Mouse (Mus musculus) megakaryocyte-erythroid progenitor cell, adult 5-6 weeks (primary cell): ENCODE measurements around the gene Gdpd3. TPM values are rescaled to one million over a fixed set of nuclear protein-coding genes. Genes with fewer than 3 reads are reported as not detected.
"Not testable (repeated sequence)": the region's sequence is repeated elsewhere in the genome, so short reads cannot be mapped to it uniquely, and the experiment has no call there.

Experiments used
- ATAC-seq: replicated peaks from 2 replicates; pipeline ENCODE4 v1.8.0; 2016; ENCODE audit warnings: mild to moderate bottlenecking, inconsistent platforms; ENCODE audit not compliant: severe bottlenecking, poor library complexity, low FRiP score, low TSS enrichment
- total RNA-seq, 2 experiments: library from RNA; stranded (forward) in 1 of 2; stranded (reverse) in 1 of 2; fragments of 200-1000, 215-1000 nt in 1 of 2; fragments of >200 nt in 1 of 2; fragmentation: Nextera tagmentation in 1 of 2; gene quantifications; 2 replicates each; pipeline ENCODE4 v1.2.3; 2014 to 2017

Gdpd3 gene
- total RNA-seq (2014; fragmentation: Nextera tagmentation) (0.26 and 2.5 TPM in 2 replicates), total RNA-seq (2017) (0.09 TPM in 1 of 2 replicates, not detected in the other)

DNA sequence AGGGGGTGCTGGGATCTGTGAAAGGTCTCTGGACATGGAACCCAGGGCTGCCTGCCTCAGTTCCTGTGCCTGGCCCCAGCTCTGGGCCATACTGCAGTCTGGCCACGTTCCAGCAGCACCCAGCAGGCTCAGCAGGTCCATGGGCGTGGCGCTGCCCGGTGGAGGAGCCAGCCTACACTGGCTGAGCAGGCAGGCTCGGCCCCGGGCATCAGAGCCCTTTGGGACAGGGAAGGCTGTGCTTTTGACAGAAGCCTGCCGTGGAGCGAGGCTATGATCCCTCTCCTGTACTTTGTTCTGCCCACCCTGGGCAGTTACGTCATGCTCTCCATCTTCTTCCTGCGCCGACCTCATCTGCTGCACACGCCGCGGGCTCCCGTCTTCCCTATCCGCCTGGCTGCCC is at the start of gene Gdpd3:
Gdpd3 (plus strand) TSS at position 134 of the 400 bp plus-strand sequence.
- ATAC-seq: peak; percentile 43

DNA sequence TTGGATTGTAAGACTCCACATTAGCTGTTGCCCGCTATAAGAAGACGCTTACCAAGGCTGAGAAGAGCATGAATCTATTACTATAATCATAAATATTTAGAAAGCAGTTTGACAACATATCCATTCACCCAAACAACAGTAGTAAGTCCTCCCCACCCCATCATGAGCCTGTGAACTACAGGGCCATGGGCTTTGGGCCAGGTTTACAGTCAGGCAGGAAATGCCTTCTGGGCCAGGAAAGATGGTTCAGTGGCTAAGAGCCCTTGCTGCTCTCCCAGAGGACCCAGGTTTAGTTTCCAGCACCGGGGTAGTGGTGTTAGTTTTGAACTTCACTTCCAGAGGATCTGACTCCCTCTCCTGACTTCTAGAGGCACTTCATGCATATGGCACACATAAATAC is 48.6 kb upstream of the Gdpd3 start:
- ATAC-seq: no peak

DNA sequence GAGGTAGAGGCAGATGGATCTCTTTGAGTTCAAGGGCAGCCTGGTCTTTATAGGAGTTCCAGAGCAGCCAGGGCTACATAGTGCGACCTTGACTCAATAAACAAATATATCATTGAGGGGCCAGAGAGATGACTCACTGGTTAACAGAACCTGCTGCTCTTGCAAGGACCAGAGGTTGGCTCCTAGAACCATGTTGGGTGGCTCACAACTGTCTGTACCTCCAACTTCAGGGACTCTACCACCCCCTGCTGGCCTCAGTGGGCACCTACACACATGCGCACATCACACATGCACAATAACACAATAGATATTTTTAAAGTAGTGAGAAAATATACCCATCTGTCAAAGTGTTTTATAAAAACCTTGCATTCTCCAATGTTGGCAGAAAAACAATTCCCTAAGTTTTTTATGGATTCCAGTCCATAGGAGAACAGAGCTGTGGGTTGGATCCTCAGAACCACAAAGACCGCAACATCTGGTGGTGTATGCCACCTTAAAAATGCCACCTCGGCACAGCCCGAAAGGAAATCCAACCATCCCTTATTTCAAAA is 47.3 kb upstream of the Gdpd3 start:
- no peak for ATAC-seq

DNA sequence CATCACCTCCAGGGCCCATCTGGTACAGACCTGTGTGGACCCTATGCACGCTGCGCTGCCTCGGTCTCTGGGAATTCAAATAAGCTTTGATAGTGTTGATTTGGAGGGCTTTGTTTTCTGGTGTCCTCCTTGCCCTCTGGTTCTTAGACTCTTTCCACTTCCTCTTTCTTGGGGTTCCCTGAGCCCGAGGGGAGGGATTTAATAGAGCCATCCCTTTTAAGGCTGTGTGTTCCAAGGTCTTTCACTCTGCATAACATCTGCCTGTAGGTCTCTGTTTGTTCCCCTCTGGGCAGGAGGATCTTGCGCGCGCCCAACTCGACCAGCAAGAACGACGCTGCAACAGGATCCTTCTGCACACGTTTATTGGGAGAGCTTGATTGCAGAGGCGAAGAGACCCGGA is 44.5 kb upstream of the Gdpd3 start:
- ATAC-seq: no peak

DNA sequence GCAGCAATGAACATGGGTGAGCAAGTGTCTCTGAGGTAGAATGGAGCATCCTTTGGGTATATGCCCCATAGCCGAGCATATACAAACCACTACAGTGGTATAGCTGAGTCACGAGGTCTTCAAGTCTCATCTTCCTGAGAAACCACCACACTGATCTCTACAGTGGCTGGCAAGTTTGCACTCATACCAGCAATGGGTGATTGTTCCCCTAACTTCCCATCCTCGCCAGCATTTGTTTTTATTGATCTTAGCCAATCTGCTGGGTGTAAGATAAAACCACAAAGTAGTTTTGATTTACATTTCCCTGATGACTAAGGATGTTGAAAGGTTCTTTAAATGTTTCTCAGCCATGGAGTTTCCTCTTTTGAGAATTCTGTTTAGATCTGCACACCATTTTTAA is 41.1 kb upstream of the Gdpd3 start:
- no peak for ATAC-seq

DNA sequence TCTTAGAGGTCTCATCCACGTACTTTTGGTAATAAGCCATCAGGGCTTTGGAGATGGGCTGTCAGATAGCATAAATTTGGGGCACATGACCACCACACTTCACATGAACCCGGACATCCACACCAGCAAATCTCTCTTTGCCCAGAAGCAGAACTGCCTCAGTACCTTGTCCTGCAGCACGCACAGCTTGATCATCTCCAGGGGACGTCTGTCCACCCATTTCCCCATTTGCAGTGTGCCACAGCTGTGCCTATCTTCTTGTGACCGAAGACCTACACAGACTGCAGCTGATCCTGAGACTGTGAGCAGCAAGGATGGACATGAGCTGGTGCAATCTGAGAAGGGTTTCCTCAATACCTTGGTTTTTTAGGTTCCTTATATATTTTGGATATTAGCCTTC is 40.5 kb upstream of the Gdpd3 start:
- no peak for ATAC-seq

DNA sequence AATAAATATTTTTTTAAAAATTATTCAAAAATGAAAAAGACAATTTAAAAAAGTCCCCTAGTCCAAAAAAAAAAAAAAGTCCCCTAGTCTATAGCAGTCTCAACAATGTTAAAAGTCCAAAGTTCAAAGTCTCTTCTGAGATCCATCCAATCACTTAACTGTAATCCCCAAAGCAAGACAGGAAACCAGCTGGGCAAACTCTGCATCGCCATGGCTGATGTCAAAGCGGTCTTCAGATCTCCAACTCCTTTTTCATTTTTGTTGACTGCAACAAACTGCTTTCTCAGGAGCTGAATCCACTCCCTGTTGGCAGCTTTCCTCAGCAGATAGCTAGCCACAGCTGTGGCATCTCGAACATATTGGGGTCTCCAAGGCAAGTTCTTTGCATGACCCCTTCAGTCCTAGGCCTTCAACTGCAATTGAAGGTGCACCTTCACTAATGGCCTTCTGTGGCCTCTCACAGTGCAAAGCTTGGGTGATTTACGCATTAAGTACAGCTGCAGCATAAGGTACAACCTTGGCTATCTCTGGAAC is 35.8 kb upstream of the Gdpd3 start:
- not testable (repeated sequence) for ATAC-seq

DNA sequence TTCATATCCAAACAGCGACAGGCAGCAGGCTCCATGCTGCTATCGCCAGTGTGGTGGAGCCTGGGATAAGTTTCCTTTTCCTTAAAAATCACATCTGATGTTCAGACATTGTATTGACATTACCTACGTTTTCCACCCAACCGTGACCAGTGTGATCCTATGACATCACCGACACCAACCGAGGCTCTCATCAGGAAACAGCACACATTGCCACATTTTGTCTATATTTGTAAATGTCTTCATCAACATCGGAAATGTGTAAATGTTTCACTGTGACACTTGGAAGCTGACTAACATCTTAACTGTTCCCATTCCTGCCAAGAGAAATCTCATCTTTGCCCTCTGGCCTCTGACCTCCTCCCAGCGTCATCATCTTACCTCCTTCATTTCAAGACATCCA is 30.0 kb upstream of the Gdpd3 start:
- no peak for ATAC-seq

DNA sequence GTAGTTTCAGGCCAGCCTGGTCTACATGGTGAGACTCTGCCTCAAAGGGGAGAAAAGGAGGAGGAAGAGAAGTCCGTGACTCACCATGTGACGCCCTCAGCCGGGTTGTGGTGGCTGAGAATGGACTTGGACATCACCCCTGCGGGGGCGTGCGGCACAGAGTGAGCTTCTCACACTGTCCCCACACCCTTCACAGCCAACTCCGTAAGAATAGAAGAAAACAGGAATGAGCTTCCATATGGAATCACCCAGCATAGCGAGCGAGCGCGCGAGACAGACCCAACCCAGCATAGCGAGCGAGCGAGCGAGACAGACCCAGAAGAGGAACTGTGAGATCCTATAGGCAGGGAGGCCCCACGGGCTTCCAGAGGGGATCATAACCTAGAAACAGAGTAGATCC is 26.6 kb upstream of the Gdpd3 start:
- ATAC-seq: no peak

DNA sequence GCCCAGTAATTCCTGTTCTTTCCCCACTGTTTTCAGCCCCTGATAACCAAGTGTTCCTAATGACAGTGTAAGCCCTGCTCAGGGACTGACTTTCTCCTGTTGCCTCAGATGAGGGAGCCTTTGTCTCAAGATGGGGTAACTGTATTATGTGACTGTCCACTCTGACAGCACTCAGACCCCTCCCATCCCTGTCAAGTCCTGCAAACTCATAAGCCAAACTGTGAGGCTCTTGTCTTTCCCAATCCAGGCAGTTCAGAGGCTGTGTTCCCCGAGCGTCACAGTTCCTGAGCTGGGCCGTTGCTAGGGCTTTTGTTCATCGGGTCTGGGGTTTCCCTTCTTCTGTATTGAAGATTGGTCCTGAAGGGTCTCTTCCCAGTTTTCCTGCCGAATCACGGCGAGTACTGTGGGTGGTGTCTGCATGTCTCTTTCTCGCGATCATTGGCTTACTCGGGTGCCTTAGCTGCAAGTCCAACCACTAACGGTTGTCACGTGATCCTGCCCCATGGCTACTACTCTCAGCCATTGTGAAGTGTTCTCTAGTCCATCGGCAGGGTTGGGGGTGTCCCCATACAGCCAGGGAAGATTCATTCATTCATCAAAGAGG is 25.9 kb upstream of the Gdpd3 start:
- ATAC-seq: no peak

DNA sequence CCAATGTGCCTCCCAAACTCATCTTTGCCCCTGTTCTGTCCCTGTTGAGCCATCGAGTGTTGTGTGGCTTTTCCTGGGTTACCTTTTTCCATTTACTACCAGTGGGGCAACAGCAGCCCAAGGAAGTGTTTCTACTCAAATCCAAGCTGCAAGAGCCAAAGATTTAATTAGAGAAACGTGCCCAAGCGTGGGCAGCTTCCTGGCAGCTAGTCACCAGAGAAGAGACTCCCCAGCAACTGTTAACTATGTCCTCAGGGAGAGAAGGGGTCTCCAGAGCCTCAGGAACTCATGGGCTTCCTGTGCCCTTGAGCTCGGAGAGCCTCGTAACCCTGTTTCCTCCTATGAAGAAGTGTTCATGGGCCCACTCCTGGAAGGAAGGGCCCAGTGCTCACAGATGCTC is 25.2 kb upstream of the Gdpd3 start:
- no peak for ATAC-seq

DNA sequence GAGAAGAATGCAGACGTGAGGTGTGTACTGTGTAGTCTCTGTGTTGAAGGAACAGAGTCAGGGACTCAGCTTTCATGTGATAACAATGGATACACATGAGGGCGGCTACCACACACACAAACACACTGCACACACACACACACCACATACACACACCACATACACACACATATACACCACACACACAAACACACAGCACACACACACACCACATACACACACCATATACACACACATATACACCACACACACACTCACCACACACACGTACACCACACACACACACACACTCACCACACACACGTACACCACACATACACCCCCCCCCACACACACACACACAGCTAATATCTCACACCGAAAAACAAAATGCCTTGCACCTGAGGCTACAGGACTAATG is 24.7 kb upstream of the Gdpd3 start:
- ATAC-seq: no peak

DNA sequence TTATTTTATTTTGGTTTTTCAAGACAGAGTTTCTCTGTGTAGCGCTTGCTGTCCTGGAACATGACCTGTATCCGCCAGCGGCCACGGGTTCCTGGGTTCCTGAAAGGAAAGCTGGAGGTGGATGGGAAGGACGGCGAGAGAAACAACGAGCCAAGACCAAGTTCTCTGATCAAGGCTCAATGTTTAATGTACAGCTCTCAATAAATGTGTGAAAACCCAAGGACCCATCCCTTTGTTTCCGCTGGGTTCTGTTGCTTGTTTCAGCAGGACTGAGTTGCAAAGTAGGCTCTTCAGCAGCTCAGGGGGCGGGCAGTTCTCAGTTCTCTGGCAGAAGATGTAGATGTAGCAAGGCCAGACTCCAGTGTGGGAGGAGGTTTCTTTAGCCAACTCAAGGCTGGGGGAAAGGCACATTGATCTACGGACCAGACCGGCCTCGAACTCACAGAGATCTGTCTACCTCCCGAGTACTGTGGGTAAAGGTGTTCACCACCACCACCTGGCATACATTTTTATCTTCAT is 24.1 kb upstream of the Gdpd3 start:
- no peak for ATAC-seq

DNA sequence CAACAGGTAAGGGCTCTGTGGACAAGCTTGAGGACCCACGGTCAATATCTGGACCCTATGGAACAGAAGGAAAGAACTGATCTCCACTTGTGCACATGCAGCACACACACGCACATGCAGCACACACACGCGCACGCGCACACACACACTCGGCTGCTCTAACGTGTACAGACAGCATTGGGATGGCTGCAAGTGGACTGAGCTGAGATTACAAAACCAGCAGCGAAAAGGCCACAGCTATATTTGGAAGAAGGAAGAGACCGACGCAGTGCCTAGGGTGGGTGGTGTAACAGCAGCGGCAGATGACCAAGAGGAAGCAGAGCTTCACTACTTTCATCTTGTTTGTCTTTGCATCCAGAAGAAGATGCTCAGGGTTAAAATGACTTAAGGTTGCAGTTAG is 20.1 kb upstream of the Gdpd3 start:
- no peak; the same call in 1 of the 2 replicates for ATAC-seq

DNA sequence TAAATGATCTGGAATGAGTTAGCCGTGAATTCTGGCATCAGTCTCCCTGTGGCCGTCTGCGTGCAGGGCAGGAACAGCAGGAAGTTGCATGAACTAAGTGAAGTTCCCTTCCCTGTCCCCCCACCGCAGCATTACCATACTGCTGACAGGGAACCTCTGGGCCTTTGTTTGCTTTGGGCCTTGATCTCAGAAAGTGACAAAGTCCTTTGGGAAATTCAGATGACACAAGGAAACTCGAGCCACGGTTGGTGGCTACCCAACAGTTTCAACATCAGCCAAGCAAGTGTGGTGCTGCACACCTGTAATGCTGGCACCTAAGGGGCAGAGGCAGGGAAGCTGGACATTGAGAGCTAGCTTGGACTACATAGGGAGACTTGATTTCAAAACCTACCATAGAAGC is 19.3 kb upstream of the Gdpd3 start:
- ATAC-seq: no peak

DNA sequence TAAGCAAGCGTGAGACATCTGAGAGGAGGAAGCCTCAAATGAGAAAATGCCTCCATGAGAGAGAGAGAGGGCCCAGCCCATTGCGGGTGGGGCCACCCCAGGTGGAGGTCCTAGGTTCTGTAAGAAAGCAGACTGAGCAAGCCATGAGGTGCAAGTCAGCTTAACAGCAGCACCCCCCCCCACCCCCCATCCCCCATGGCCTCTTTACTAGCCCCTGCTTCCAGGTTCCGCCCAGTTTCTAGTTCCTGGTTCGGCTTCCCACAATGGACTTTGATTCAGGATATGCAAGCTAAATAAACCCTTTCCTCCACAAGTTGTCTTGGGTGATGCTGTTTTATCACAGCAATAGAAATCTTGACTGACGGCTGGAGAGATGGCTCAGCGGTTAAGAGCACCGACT is 17.3 kb upstream of the Gdpd3 start:
- ATAC-seq: no peak

DNA sequence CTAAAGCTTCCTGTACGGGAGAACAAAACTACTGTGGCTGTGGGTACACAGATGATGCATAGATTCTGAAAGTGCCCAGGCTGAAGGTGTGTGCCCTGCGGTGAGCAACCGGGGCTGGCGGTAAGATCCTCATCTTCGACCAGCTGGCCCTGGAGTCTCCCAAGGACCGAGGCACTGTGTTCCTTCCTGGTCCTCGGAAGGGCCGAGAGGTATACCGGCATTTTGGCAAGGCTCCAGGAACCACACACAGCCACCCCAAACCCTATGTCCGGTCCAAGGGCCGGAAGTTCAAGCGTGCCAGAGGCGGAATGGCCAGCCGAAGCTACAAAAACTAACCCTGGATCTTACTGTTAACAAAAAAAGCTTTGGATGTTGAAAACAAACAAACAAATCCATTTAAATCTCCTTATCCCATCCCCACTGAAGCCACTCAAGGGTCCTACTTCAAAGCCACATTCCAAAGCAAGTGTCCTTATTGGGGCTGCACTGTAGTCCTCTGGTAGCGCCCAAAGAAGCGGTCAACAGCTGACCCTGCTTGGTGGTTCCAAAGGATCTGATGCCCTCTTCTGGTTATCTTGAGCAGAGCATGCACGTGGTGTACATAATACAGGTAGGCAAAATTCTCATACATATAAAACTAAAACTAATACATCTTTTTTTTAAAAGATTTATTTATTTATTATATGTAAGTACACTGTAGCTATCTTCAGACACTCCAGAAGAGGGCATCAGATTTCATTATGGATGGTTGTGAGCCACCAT is 16.4 kb upstream of the Gdpd3 start:
- no peak for ATAC-seq

DNA sequence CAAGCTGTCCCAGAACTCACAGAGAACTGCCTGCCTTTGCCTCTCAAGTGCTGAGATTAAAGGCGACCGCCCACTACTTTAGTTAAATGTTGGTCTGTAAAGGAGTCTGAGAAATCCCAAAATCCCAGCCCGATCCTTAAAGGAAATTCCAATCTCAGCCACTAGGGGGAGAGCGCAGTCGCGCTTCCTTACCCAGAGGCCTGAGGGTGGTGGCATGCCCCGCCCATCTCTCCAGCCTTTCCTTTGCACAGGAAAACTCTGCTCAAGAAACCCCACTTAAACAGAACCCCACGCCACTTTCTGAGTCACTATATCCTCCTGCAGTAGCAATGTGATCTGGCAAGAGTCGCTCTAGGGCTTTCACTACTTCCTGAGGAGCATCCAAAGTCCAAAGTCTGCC is 11.3 kb upstream of the Gdpd3 start:
- peak; percentile 66 for ATAC-seq

DNA sequence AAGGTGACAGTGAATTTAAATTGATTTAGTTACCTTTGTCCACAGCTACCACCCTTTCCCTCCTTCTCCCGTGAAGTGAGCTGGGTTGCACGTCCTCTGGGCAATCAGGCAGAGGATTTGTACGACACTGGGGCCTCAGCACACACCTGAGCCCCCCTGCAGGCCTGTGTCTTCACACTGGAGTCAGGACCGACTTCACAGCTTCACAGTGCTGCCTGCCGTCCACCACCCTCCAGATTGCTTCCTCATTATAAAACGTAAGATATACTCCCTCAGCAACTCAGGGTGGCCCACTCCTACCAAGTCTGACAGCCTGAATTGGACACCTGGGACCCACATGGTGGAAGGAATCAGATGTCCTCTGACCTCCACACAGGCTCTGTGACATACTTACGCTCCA is 7.6 kb upstream of the Gdpd3 start:
- no peak for ATAC-seq

DNA sequence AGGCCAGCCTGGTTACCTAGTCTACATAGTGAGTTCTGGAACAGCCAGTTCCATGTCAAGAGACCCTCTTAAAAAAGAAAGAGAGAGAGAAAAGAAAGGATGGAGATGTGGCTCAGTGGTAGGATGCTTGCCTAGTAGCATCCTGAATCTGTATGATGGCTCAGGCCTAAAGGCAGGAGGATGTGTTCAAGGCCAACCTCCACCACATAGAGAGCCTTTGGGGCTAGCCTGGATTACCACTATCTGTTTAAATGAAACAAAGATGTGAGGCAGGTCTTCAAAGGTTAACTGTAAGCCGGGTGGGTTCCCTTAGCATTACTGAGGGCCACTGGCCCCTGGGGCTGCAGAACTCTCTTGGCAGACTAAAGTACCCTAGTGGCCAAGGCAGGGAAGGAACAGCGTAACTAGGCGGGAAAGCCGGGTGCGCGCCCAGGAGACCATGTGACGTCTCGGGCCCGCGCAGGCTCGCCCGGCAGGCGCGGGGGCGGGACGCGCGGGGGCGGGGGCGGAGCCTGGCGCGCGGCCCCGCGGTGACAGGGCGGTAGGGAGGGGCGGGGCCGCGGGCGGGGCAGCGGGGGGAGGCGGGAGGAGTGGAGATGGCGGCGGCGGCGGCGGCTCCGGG is 7.0 kb upstream of the Gdpd3 start, which contains the start of gene Mapk3:
Mapk3 (plus strand) TSS at position 552 of the 622 bp plus-strand sequence.
- peak; percentile 74 for ATAC-seq
